Mouse (Mus musculus) heart, postnatal 0 days (tissue): ENCODE results near the gene Peak1.

Source experiments
- CTCF ChIP-seq: IDR thresholded peaks from 2 replicates; pipeline ENCODE4 v1.5.1; 2016; ENCODE audit warnings: antibody characterized with exemption, control low read depth, low read depth
- EP300 ChIP-seq: IDR thresholded peaks from 2 replicates; pipeline ENCODE4 v1.6.1; 2016; ENCODE audit warnings: antibody characterized with exemption, low read depth

GRCm38 (mm10) chr9:56272247-56272598, 145.6 kb downstream of the Peak1 start:
- TF ChIP-seq CTCF (no peak), EP300 (no peak)
